Mouse (Mus musculus) erythroblast, embryonic 14.5 days (primary cell): ENCODE measurements at regions not wholly inside any gene's neighbourhood (a gene's known extent, or its start where the extent isn't known, plus 50 kb on each side); places are given as distances from the start of the nearest gene placed in this dataset.

Source experiments
- H3K27me3 ChIP-seq: 2 replicates; pipeline ENCODE4 v1.6.1; 2012; ENCODE audit warnings: inconsistent platforms; ENCODE audit not compliant: control insufficient read depth
- H3K36me3 ChIP-seq: 2 replicates; pipeline ENCODE4 v1.6.1; 2012; ENCODE audit warnings: mild to moderate bottlenecking, inconsistent platforms; ENCODE audit not compliant: control insufficient read depth
- H3K4me1 ChIP-seq: 2 replicates; pipeline ENCODE4 v1.6.1; 2012; ENCODE audit warnings: inconsistent platforms; ENCODE audit not compliant: control insufficient read depth
- H3K4me3 ChIP-seq: replicated peaks from 2 replicates; pipeline ENCODE3; 2012; ENCODE audit warnings: moderate library complexity, mild to moderate bottlenecking, inconsistent platforms
- H3K9me3 ChIP-seq: 2 replicates; pipeline ENCODE4 v1.6.1; 2012; ENCODE audit warnings: low read length, inconsistent platforms, mixed read lengths; ENCODE audit not compliant: control insufficient read depth
- GATA1 ChIP-seq: IDR thresholded peaks from 2 replicates; pipeline ENCODE4 v1.6.1; 2012; ENCODE audit warnings: low read length, inconsistent platforms, mixed read lengths
- TAL1 ChIP-seq: IDR thresholded peaks from 3 replicates; pipeline ENCODE4 v1.6.1; 2012; ENCODE audit warnings: low read length, inconsistent platforms, mixed read lengths

DNA sequence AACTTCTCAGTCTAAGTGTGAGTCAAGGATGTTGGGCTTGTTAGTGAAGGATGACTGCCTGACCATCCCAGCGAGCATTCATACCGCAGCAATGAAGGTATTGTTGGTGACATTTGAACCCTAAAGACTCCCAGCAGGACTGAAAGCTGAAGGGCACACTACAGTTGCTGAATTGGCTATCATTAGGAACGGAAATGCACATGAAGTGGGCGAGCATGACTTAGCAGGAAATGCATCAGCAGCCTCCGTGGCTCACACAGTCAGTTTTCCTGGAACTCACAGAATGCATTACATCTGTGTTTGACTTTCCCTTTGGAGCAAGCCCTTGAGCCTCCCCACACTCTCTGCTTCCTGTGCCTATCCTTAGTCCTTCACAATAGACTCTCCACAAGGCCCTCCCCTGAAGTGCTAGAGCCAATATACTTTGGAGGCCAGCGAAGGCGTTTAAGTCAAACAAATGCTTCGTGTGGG lies 63.9 kb downstream of the Tmco5 start:
- TF ChIP-seq GATA1, result no peak
- no peak for TF ChIP-seq TAL1
- Histone ChIP-seq H3K36me3 (no peaks in the 10 kb centered on the region), H3K27me3 (no peaks in the 10 kb centered on the region), H3K4me1 (no peaks in the 10 kb centered on the region; the same call in 1 of the 2 replicates), H3K9me3 (no peaks in the 10 kb centered on the region), H3K4me3 (no peak overlapping the region)

GRCm38 (mm10) chr2:116948538-116948937 lies 70.0 kb downstream of the Tmco5 start:
- H3K9me3 ChIP-seq, result peaks cover 3% of the 10 kb centered on the region; the same call in 1 of the 2 replicates
- no peaks in the 10 kb centered on the region for H3K36me3 ChIP-seq
- TF ChIP-seq TAL1, result no peak
- no peak for TF ChIP-seq GATA1
- no peaks in the 10 kb centered on the region for H3K27me3 ChIP-seq
- H3K4me3 ChIP-seq, result no peak overlapping the region
- H3K4me1 ChIP-seq, result no peaks in the 10 kb centered on the region

DNA sequence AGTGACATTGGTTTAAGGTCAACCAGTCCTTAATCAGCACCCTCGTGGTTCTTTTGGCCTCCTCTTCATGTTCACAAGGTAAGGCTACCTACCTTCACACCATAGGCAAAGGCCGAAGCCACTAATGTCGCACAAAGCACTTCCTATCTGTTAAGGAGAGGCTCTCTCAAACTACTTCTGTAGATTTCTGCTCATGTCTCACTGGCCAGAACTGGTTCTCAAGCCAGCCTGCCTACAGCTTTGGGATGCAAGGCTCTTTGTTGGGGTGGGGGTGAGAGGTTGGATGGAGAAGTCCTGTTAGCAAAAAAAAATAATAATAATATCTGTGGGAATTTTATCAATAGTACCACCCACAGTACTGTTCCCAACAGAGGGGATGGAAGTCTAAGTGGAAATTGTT lies 71.2 kb downstream of the Tmco5 start:
- Histone ChIP-seq H3K4me3 (no peak overlapping the region), H3K9me3 (peaks cover 3% of the 10 kb centered on the region; the same call in 1 of the 2 replicates), H3K4me1 (no peaks in the 10 kb centered on the region), H3K27me3 (no peaks in the 10 kb centered on the region), H3K36me3 (no peaks in the 10 kb centered on the region)
- TF ChIP-seq GATA1 (no peak), TAL1 (no peak)

DNA sequence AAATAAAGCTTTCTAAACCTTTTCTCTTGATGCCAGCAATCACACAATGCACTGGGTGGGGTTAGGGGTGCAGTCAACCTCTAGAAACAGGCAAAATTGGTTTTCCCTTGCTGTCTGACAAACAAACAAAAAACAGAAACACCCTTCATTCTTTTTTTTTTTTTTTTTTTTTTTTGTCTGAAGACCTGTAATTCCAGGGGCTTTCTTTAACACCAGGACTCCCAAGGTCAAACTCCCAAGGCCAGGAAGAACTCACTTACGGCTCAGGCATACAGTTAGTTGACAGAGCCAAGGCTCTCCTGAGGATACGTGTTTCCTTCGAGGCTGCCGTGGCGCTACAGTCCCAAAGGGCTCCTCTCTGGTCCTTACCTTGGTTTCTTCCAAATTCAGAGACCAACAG lies 71.7 kb downstream of the Tmco5 start:
- H3K9me3 ChIP-seq, result peaks cover 3% of the 10 kb centered on the region; the same call in 1 of the 2 replicates
- H3K4me3 ChIP-seq, result no peak overlapping the region
- H3K4me1 ChIP-seq, result no peaks in the 10 kb centered on the region
- H3K36me3 ChIP-seq, result no peaks in the 10 kb centered on the region
- no peak for TF ChIP-seq TAL1
- TF ChIP-seq GATA1, result no peak
- H3K27me3 ChIP-seq, result no peaks in the 10 kb centered on the region

DNA sequence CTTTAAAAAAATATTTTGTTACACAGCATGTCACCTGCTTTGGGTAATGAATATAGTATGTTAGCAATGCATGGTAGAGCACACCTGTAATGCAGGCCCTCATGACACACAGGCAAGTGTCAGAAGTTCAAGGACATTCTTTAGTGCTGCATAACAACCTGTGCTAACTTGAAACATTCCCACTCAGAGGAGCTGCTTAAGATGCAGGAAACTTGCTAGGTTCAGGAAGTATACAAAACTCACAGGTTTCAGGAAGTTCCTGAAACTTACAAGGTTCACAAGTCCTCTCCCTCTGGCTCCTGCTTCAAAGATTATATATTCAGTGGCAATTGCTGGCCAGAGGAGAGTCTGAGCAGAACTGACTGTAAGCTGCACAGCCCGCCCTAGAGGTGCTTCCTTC lies 73.0 kb downstream of the Tmco5 start:
- no peak for TF ChIP-seq GATA1
- TF ChIP-seq TAL1, result no peak
- H3K4me1 ChIP-seq, result no peaks in the 10 kb centered on the region
- H3K27me3 ChIP-seq, result no peaks in the 10 kb centered on the region
- peaks cover 3% of the 10 kb centered on the region; the same call in 1 of the 2 replicates for H3K9me3 ChIP-seq
- H3K4me3 ChIP-seq, result no peak overlapping the region
- no peaks in the 10 kb centered on the region for H3K36me3 ChIP-seq

DNA sequence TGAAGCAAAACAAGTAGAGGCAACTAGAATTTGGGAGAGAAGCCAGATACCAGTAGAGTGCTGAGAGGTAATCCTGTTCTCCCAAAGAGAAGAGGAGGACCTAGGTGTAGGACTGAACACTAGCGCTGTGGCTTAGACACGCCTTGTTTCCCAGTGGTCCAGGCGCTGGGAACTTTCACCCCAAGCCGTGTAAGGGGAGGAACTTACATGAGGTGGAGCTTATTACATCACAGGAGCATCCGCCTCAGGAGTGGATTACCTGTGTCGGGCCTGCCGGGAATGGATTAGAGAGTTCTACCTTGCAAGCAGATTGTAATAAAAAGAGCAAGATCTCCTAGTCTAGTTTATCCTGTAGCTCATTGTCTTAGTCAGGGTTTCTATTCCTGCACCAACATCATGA lies 75.8 kb downstream of the Tmco5 start:
- H3K9me3 ChIP-seq, result peaks cover 3% of the 10 kb centered on the region; the same call in 1 of the 2 replicates
- H3K4me3 ChIP-seq, result no peak overlapping the region
- H3K27me3 ChIP-seq, result no peaks in the 10 kb centered on the region
- H3K36me3 ChIP-seq, result no peaks in the 10 kb centered on the region
- TF ChIP-seq TAL1, result no peak
- no peak for TF ChIP-seq GATA1
- no peaks in the 10 kb centered on the region for H3K4me1 ChIP-seq

DNA sequence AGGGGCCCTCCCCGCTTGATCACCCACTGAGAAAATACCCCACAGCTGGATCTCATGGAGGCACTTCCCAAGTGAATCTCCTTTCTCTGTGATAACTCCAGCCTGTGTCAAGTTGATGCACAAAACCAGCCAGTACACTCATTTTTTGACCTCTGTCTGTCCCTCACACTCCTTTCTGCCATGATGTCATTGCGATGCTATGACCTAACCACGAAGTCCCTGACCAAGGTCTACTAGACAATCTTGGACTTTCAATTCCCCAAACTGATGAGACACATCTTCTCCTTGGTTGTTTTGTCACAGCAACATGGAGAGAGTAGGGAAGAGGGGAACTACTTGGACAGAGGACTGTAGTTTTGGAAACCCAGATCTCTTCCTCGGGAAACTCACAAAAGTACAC lies 76.4 kb downstream of the Tmco5 start:
- H3K36me3 ChIP-seq, result no peaks in the 10 kb centered on the region
- TF ChIP-seq TAL1 (no peak), GATA1 (no peak)

DNA sequence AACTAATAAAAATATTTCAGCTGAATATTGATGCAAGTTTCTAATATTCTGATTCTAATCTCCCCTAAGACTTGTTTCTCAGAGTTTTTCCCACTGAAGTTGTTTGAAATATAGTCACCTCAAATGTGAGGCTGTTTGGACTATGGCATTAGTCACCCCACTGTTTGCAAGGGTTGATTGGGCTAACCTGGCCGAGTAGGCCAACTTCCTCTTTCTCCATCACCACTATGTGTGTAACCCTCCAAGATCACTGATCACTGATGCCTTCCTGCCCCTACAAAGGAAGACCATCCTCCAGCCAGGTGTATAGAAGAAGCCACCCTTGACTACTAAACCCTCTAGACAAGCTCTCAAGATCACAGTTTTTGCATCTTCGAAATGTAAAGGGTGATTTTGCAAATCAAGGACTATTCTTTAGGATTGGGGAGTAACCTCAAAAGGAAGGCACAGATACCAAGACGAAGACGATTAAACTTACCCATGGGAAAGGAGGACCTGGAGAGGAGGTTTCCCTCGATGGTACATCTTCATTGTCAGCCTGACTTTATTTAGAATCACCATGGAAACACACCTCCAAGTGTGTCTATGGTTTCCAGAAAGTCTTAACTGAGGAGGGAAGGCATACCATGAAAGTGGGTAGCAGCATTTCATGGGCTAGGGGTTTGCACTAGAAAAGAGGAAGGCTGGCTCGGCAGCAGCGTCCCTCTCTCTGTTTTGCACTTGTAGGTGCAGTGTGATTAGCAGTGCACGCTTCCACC lies 84.8 kb downstream of the Tmco5 start:
- TF ChIP-seq TAL1 (no peak), GATA1 (no peak)

More for the DNA sequence above, 76.4 kb downstream of the Tmco5 start:
- Histone ChIP-seq H3K9me3 (peaks cover 3% of the 10 kb centered on the region; the same call in 1 of the 2 replicates), H3K4me3 (no peak overlapping the region), H3K4me1 (no peaks in the 10 kb centered on the region), H3K27me3 (no peaks in the 10 kb centered on the region)

DNA sequence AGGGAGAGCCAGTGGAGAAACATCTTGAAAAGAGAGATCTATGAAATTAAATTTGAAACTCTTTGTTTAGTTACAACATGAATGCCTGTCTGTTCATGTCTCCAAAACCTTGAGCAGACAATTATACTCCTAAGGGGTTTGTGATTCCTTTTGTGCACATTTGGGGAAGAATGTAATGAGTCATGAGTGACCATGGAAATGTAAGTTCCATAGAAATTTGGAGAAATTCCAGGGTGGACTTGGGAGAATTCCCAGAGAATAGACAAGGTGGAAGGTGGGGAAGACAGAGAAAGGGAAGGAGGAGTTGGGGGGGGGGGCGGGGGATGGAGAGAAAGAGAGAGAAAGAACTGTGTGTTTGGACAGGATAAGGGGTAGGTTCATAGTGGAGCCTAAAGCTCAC lies 87.8 kb downstream of the Tmco5 start:
- Histone ChIP-seq H3K4me1 (no peaks in the 10 kb centered on the region), H3K9me3 (no peaks in the 10 kb centered on the region), H3K27me3 (no peaks in the 10 kb centered on the region), H3K4me3 (no peak overlapping the region), H3K36me3 (no peaks in the 10 kb centered on the region)
- no peak for TF ChIP-seq TAL1
- no peak for TF ChIP-seq GATA1

More for the DNA sequence above, 84.8 kb downstream of the Tmco5 start:
- no peaks in the 10 kb centered on the region for H3K36me3 ChIP-seq
- no peaks in the 10 kb centered on the region for H3K9me3 ChIP-seq
- H3K27me3 ChIP-seq, result no peaks in the 10 kb centered on the region
- no peak overlapping the region for H3K4me3 ChIP-seq
- no peaks in the 10 kb centered on the region for H3K4me1 ChIP-seq
